Mouse (Mus musculus) G1E (cell line): ENCODE results near the gene Tjp3.

Experiments
- CTCF ChIP-seq: IDR thresholded peaks from 2 replicates; pipeline ENCODE4 v1.5.1; 2012; ENCODE audit warnings: low read depth, low read length, inconsistent platforms, mixed read lengths
- GATA1 ChIP-seq: IDR thresholded peaks from 2 replicates; pipeline ENCODE4 v1.6.1; 2012; ENCODE audit warnings: borderline replicate concordance, low read length, inconsistent platforms, mixed read lengths
- GATA2 ChIP-seq: IDR thresholded peaks from 2 replicates; pipeline ENCODE4 v1.6.1; 2012; ENCODE audit warnings: low read depth, low read length, inconsistent platforms, borderline replicate concordance
- POLR2AphosphoS5 ChIP-seq: IDR thresholded peaks from 2 replicates; pipeline ENCODE4 v1.6.1; 2012; ENCODE audit warnings: low read depth, low read length, inconsistent platforms; ENCODE audit not compliant: insufficient replicate concordance
- TAL1 ChIP-seq: conservative IDR thresholded peaks from 2 replicates; pipeline ENCODE4 v1.6.1; 2012; ENCODE audit warnings: low read depth, low read length, inconsistent platforms, mixed read lengths

GRCm38 (mm10) chr10:81273842-81274241, 17.5 kb downstream of the Tjp3 start:
- TF ChIP-seq CTCF = no peak
- no peak for TF ChIP-seq TAL1
- no peak for TF ChIP-seq GATA1
- no peak for TF ChIP-seq POLR2AphosphoS5
- TF ChIP-seq GATA2 = no peak
